Mouse (Mus musculus): ENCODE results near the gene Dtx4. TPM values are rescaled to one million over a fixed set of nuclear protein-coding genes. Genes with fewer than 3 reads are reported as not detected.

Gene Dtx4
- total RNA-seq, 2 experiments from 2014 or later, result 10.1 to 14.1 TPM

DNA sequence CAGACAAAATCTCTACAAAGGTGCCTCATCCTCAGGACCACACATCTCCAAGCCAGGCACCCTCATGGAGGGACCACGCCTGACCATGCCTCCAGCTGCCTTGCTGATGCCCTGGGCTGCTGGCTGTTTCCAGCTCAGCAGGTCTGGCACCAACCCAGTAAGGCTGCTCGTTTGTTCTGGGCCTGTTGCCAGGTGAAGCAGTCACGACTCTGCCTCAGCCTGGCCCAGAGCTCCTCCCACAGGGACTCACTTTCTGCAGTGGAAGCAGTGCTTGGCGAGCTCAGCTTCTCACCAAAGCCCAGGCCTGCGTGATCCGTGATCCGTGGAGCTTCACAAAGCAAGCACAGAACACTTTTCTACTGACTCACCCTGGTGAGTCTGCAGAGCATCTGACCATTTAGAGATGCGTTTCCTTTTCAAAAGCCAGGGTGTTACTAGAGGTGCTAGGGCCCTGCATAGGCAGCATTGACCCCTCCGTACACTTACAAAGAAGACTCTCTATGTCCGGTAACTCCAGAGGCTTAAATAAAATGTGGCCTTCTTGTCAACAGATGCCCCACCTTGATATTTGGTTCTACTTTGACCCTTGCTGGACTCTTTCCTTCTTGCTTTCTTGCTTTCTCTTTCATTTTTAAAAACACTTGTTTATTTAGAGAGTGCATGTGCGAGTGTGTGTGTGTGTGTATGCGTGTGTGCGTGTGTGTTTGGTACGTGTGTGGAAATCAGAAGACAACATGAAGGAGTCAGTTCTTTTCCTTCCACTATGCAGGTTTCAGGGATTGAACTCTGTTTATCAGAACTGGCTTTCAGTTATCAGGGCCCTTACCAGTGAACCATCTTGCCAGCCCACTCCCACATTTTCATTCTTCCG is 25.6 kb downstream of the Dtx4 start:
- intact Hi-C loops (cut with DNase I; ENCODE audit: low total_unique reads), result no loop called here
- DNase-seq, result peak; percentile 93

DNA sequence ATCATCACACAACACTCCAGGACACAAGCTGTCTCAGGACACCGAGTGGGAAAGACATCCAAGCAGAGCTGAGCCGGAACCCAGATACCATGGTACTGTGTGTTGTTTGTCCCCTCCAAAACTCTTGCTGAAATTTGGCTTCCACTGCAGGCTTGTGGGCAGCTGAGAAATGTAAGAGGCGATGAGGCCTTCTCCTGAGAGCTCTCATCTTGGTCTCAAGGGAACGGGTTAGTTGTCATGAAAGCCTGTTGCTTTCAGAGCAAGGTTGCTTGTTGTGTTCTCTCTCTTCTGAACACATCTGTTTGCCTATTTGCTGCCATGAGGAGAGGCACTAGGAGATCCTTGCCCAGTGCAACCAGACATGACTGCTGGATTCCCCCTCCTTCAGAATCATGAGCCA is 27.3 kb downstream of the Dtx4 start:
- DNase-seq, result no peak
- intact Hi-C loops (cut with DNase I; ENCODE audit: low total_unique reads), result no loop called here

DNA sequence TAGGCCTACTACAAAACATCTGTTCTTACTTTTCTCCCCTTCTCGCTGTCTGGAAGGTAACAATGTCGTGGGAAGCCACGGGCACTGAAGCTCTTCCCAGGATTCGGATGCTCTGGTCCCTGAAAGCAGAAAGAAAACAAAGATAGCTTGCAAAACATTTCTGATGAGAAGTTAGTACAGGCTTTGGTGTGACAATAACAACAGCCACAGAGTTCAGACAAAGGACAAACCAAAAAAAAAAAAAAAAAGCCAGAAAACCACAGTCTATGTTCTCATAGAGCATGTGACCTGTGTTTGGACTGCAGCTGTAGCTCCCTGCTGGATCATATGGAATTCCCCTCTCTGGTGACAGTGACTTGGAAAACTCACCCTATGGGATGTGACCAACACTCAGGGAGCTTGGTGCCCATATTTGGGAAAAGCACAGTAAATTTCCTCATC is 28.0 kb downstream of the Dtx4 start:
- no peak for DNase-seq
- intact Hi-C loops (cut with DNase I; ENCODE audit: low total_unique reads), result no loop called here

DNA sequence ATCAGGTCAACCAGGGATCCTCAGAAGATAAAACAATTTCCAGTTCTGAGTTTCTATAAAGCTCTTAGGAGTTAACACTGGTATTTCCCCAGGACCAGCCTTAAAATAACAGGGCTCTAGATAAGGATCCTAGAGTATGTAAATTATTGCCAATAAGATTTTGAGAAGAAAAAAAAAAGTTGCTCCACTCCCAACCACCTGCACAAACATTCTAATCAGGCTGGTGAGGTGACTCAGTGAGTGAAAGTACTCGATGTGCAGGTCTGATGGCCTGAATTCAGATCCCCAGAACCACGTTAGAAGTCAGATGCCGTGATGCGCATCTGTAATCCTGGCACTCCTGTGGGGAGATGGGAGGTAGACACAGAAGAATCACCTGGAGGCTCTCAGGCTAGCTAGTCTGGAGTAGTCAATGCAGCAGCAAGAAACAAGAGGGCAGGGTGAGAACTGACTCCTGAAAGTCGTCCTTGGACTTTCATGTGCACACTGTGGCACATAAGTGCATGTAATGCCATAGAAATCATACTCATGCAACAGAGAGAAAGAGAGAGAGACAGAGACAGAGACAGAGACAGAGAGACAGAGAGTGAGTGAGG is 28.8 kb downstream of the Dtx4 start:
- no peak for DNase-seq
- intact Hi-C loops (cut with DNase I; ENCODE audit: low total_unique reads), result no loop called here

DNA sequence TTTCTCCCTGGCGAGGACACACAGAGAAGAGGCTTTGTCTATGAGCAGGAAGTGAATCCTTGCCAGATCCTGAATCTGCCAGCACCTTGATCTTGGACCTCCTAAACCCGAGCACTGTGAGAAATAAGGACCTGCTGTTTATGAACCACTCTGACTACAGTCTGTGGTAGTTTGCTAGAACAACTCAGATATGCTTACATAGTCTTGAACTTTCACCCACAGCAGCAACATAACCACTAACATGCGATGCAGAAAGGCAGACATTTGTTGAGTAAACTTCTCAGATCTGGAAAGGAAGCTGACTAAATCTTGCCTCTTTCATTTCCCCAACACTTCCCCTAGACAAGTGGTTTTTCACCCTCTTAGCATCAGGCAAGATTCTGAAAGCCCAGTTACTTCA is 29.4 kb downstream of the Dtx4 start:
- intact Hi-C loops (cut with DNase I; ENCODE audit: low total_unique reads), result no loop called here
- no peak for DNase-seq

DNA sequence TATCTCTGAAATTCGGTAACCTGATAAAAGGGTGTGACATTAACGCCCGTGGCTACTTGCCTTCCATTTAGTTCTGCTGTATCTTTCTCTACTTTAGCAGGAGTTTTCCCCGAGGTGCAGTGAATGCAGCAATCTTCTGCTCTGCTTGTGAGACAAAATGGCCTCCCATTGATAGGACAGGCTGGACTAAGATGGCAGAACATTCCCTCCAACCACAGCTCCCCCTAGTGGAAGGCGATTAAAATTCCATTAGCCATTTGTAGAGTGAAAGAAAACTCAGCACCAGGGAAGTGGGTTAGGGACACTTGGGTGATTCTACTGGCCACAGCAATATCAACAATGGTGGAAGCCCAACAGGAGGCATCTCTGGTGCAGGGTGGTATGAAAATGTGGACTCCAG is 33.8 kb downstream of the Dtx4 start:
- intact Hi-C loops (cut with DNase I; ENCODE audit: low total_unique reads), result loop anchor here (5.0 kb wide), 1 partner anchor 35 kb away; the partner anchor contains the start of gene Dtx4
- no peak for DNase-seq

DNA sequence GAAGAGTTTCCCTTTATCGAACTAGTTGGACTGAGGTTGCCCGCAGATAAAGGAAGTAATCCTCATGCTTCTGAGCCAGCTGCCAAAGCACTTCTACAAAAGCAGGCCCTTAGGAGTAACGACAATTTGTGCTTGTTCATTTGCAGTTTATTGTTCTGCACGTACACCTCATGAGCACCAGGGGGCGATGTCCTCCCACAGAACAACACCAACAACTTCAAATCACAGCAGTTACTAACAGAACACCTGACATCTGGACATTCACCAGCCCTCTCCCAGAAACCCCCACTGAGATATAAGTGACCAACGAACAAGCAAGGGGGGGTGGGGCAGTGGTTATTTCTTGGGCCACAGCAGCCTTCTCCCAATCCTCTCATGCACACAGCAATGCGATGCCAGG is 35.0 kb downstream of the Dtx4 start:
- intact Hi-C loops (cut with DNase I; ENCODE audit: low total_unique reads), result loop anchor here (5.0 kb wide), 1 partner anchor 36 kb away; the partner anchor contains the start of gene Dtx4
- DNase-seq, result peak; percentile 50

DNA sequence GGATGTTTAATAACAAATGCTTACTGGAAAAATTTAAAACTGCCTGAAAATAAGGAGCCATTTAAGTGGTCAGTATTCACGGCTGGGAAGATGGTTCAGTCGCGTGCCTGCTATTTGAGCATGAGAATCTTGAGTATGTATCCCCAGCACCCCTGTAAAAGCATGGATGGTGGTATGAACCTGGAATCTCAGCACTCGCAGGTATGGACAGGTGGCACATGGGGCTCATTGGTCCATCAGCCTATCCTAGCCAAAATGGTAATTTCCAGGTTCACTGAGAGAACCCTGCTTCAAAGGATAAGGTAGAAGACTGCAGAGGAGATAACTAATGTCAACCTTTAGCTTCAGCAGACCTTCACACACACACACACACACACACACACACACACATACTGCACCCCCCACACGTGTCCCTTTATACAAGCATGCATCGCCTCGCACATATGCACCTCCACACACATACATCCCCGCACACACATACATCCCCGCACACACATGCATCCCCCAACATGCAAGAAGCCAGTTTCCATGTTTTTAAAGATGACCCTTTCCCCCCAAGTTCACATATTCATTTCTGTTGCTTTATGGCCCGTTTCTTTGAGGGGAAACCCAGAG is 35.6 kb downstream of the Dtx4 start:
- intact Hi-C loops (cut with DNase I; ENCODE audit: low total_unique reads), result loop anchor here (5.0 kb wide), 1 partner anchor 37 kb away; the partner anchor contains the start of gene Dtx4
- DNase-seq, result no peak

DNA sequence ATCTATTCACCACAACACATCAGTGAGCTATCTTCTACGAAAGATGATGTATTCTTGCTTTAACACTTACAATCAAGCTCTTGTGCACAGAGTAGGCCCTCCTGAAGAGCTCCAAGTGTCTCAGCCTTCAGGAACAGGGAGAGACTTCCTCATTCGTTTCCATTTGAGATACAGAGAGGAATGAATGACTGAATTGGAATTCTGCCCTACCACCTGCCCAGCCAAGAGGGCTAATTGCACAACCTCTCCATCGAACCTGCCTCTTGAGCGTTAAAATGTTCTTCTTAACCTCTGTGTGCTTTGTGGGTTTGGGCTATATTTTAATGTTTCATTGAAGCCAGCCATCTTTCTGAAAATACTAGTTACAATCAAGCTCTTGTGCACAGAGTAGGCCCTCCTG is 36.6 kb downstream of the Dtx4 start:
- intact Hi-C loops (cut with DNase I; ENCODE audit: low total_unique reads), result loop anchor here (5.0 kb wide), 2 partner anchors 38 to 48 kb away; partner anchors contain the start of gene Dtx4
- DNase-seq, result no peak

DNA sequence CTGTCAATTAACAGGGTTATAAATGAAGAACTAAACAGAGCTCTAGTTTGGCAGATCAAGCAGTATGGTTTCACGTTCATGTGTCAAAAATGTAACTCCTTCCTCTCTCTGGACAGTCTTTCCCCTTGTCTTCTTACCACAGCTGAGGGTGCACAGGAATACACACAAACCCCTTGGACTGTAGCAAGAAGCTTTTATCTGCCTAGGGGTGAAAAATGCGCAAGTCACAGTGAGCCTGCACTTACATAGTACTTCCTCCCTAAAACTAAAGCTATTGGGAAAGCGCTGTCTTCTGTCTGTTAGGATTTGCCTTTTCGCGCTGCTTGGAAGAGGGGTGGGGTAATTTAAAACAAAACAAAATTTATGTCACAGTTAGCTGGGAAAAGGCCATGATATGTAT is 37.1 kb downstream of the Dtx4 start:
- intact Hi-C loops (cut with DNase I; ENCODE audit: low total_unique reads), result loop anchor here (5.0 kb wide), 1 partner anchor 48 kb away; no protein-coding TSS in a partner anchor
- DNase-seq, result no peak

DNA sequence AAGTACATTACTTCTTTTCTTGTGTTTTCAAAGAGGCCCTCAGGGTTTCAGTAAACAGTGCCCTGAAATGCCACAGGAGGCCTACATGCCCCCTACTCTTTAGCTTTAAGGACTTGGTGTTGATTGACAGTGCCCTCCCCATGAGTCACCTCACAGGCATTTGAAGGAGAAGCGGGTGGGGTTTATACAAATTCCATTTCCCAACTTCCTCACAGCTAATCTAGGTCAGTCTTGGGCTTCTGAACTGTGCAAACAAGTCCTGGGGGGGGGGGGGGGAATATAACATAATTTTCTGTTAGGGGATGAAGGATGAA is 37.6 kb downstream of the Dtx4 start:
- no peak for DNase-seq
- intact Hi-C loops (cut with DNase I; ENCODE audit: low total_unique reads), result loop anchor here (5.0 kb wide), 1 partner anchor 49 kb away; no protein-coding TSS in a partner anchor

DNA sequence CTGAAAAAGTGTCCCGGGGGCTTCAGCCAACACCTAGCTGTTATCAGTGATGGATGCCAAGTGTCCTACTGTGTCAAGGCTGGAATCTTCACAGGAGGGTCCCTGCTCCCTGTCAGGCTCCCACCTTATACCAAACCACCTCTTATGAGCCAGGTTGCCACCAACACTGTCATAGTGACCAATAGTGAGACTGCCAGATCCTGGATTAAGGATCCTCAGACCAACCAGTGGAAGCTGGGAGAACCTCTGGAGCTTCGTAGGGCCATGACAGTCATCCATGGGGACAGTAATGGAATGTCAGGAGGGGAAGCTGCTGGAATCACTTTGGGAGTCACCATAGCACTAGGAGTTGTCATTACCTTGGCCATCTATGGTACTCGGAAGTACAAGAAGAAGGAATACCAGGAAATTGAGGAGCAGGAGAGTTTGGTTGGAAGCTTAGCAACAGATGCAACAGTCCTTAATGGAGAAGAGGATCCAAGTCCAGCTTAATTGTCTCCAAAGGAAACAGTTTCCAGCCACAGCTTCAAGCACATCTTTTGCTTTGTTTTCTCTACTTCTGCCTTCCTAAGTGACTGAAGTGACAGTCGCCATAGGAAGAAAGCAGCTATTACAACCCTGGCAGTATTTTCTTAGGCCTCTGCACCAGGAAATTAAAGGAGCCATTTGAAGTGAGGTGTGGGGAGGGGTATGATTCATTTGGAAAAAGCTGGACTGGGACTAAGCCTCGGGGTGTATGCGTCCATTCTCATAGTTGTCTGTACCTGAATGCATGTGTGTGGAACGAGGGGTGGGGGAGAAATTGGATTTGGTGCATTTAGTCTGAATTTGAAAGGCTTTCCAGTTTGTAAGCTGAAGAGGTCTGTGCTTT is 38.2 kb downstream of the Dtx4 start:
- intact Hi-C loops (cut with DNase I; ENCODE audit: low total_unique reads), result loop anchor here (5.0 kb wide), 1 partner anchor 49 kb away; no protein-coding TSS in a partner anchor

DNA sequence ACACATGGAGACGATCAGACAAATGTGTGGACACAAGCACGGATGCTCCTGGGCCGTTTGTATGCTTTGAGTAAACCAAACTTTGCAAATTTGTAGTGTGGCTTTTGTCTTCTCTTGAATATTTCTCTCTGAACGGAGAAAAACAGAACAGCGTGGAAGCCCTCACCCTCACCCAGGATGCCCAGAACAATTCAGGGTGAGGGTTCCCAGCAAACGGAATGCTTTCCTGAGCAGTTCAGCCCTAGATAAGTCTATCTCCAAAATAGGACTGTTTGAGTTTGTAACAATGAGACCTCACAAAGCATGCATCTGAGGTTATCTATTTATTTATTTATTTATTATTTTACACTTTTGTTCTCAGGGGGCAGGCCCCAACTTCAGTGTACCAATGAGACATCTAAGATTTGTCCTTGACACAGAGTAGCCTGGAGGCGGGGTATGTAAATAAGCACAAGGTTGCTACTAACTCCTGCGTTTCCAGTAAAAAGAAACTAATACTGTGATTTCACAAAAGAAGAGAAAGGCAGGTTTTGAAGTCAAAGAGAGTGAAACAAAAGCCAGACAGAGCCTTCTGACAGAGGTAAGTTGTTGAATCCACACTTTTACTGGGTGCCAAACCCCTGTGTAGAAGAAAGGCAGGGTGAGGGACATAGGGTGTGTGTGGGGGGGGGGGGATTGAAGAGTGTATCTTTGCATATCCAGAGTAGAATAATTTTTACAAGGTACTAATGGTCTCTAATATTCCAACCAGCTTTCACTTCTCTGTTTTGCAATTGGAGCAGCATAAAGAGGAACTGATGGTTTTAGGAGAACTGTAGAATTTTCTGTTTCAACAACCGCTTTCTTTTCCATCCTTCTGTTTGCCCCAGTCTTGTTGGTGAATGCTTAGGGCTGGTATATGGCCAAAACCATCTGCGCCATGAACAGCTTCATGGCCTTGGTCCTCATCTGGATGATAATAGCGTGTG is 40.7 kb downstream of the Dtx4 start, which contains the start of gene Mpeg1:
Gene Mpeg1 (plus strand): TSS at position 498 of the 968 bp plus-strand sequence.
- DNase-seq, result no peak
- intact Hi-C loops (cut with DNase I; ENCODE audit: low total_unique reads), result loop anchor here (5.0 kb wide), 1 partner anchor 52 kb away; no protein-coding TSS in a partner anchor

More for the DNA sequence above, 38.2 kb downstream of the Dtx4 start:
- no peak for DNase-seq

DNA sequence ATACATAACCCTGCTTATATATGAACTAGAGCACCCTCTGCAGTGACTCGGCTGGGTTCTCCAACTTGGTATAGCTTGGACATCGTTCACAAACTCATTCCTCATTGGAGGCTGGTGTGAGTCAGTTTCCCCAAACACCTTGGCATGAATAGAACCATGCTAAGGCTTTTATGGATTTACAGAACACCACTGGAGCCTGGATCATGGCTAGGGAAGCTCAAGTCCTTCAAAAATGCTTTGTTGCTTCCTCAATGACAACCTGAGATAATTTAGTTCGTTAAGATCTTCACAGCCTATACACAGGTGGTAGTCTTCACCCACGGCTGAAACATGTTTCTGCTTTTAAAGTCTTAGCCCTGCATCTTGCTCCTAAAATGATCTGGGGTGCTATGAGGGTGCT is 41.7 kb downstream of the Dtx4 start:
- intact Hi-C loops (cut with DNase I; ENCODE audit: low total_unique reads), result no loop called here
- no peak for DNase-seq

DNA sequence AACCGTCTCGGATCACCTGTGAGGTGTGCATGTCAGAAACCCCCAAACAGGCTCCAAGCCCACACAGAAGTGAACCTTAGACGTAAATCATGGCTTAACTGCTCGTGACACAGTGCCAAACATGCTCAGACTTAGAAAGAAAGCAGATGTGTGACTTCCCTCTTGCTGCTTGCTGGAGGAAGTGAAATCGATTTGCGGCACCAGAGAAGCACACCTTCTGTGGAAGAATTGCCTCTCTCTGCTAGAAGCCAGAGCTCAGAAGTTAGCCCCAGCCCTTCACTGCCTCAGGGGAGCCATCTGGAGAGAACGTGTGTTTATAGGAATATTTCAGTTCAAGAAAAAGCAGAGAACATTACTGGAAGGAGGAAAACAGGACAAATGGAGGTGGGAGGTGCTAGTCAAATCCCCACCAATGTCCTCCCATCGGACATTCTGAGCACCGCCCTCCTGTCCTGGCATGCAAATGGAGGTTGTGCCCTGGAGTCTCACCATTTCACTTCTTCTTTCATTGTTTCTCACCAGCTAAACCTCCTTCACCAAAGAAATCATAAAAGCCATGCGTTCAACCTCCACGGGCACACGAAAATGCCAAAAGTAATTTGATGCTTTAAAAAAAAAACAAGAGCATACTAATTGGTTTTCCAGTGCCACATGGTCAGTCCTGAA is 43.7 kb downstream of the Dtx4 start:
- intact Hi-C loops (cut with DNase I; ENCODE audit: low total_unique reads), result no loop called here

DNA sequence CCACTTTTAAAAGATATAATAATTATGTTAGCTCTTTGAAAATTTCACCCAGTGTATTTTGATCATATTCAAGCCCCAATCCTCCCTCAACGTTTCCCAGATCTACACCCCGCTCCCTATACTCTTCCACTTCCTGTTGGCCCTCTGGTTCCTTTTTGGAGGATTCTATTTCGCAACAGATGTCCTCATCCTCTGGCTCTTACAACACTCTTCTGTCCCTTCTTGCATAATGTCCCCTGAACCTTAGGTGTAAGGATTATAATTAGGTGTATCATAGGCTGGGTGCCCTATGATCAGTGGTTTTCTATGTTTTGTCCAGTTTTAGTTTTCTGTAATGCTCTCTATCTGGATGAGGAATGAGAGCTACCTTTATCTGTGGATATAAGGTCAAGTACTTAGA is 56.2 kb downstream of the Dtx4 start:
- intact Hi-C loops (cut with DNase I; ENCODE audit: low total_unique reads), result no loop called here
- no peak for DNase-seq

More for the DNA sequence above, 43.7 kb downstream of the Dtx4 start:
- DNase-seq, result no peak

DNA sequence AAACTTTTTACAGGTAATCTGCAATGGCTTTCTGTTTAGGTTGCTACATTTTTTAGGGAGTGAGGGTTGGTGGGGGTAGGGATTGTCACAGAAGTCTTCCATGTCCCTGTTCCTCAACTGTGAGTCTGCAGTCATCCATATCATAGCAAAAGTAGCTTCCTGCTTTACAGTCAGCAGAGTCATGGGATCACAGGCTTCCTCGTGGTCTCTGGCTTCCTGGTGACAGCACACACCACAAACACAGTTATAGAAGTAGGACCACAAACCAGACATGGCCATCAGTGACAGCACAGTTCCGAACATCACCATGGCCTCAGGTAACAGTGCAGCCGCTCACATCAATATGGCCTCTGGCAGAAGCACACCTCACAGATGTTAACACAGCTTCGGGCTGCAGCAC is 58.7 kb downstream of the Dtx4 start:
- no peak for DNase-seq
- intact Hi-C loops (cut with DNase I; ENCODE audit: low total_unique reads), result no loop called here
